Mouse (Mus musculus) bone marrow, adult 2 months (tissue): ENCODE results near the gene Art4.

ENCODE experiments used
- CTCF ChIP-seq: fragments of 200-500 bp; IDR thresholded peaks from 2 replicates; pipeline ENCODE4 v1.5.1; 2011; ENCODE audit warnings: low read length, control low read depth; ENCODE audit not compliant: control insufficient read depth, insufficient read depth
- POLR2A ChIP-seq: fragments of 200-500 bp; IDR thresholded peaks from 2 replicates; pipeline ENCODE4 v1.6.1; 2011; ENCODE audit warnings: low read depth, mild to moderate bottlenecking, control low read depth, low read length, borderline replicate concordance; ENCODE audit not compliant: control insufficient read depth

GRCm38 (mm10) chr6:136828681-136829080 is 28.9 kb downstream of the Art4 start:
- TF ChIP-seq CTCF = no peak
- no peak for TF ChIP-seq POLR2A
